ENCODE assay signal across 7 mouse cellular contexts in genomic region chrX:94121161-94121856, GRCm38 (mm10). TPM values are rescaled to one million over a fixed set of nuclear protein-coding genes. Genes with fewer than 3 reads are reported as not detected.
DNase-seq lines count a peak whose midpoint lies in the region; ATAC-seq and TF ChIP-seq lines count a peak whose summit lies in the region.

No protein-coding gene starts in this region.

- H3K79me3 ChIP-seq in C2C12 (ENCODE audit: low read depth) = peaks cover 56% of the 10 kb centered on the region

- peak overlapping the region; percentile 88 for H3K9ac ChIP-seq in midbrain, embryonic 12.5 days (replicated peaks)

- no peak for ATAC-seq in midbrain, embryonic 12.5 days (ENCODE audit: low FRiP score, low read depth)

- peak overlapping the region; percentile 65 for H3ac ChIP-seq in C2C12 (ENCODE audit: control insufficient read depth, insufficient read length, low read depth)

- peaks cover 58% of the 10 kb centered on the region for H3K79me2 ChIP-seq in C2C12 (ENCODE audit: control insufficient read depth, insufficient read depth)

- peak overlapping the region; percentile 99 for H3K27ac ChIP-seq in midbrain, embryonic 12.5 days (replicated peaks)
- peak overlapping the region; percentile 97 for H3K27ac ChIP-seq in testis, adult 2 months (ENCODE audit: control insufficient read depth, insufficient read depth, low read depth, low read length)

- intact Hi-C loops in heart, postnatal 10 days (cut with DNase I) = no loop called here

- TF ChIP-seq POLR2A in testis, adult 2 months (IDR thresholded peaks at IDR 0.05; ENCODE audit: control insufficient read depth, low read depth, low read length) = no peak

- WGBS in midbrain, embryonic 12.5 days = 23% methylated on average over 24 of the region's 24 CpGs

- DNase-seq in ES-CJ7 (ENCODE audit: low read depth, low spot score) = peak; percentile 27
- DNase-seq in embryo, embryonic 10.5 days (ENCODE audit: low spot score) = peak; percentile 17
- DNase-seq in heart, postnatal 10 days = peak; percentile 26 to 27
- peak; percentile 4 to 30 for DNase-seq in kidney, postnatal 36 days

- H3K9me3 ChIP-seq in midbrain, embryonic 12.5 days = no peaks in the 10 kb centered on the region

- H3K4me1 ChIP-seq in midbrain, embryonic 12.5 days = peaks cover 4% of the 10 kb centered on the region; the same call in 1 of the 2 replicates
- H3K4me1 ChIP-seq in testis, adult 2 months (ENCODE audit: control insufficient read depth, insufficient read depth, low read length) = no peaks in the 10 kb centered on the region; the same call in 1 of the 2 replicates

- no peak for TF ChIP-seq CTCF in C2C12 (IDR thresholded peaks at IDR 0.05; ENCODE audit: control insufficient read depth, insufficient read depth, insufficient read length)
- TF ChIP-seq CTCF in testis, adult 2 months (IDR thresholded peaks at IDR 0.05; ENCODE audit: control insufficient read depth, insufficient read depth, insufficient replicate concordance, low read depth, low read length) = no peak

- peak overlapping the region; percentile 67 for H3K4me2 ChIP-seq in midbrain, embryonic 12.5 days (replicated peaks)

- peak overlapping the region; percentile 52 for H3K4me3 ChIP-seq in C2C12 (ENCODE audit: insufficient read depth, poor library complexity, severe bottlenecking)
- H3K4me3 ChIP-seq in midbrain, embryonic 12.5 days = peak overlapping the region; percentile 66
- peak overlapping the region; percentile 92 for H3K4me3 ChIP-seq in testis, adult 2 months (ENCODE audit: control insufficient read depth, low read depth, low read length)

- no peaks in the 10 kb centered on the region for H3K27me3 ChIP-seq in C2C12 (ENCODE audit: control insufficient read depth, insufficient read depth, insufficient read length)
- H3K27me3 ChIP-seq in midbrain, embryonic 12.5 days = peaks cover 50% of the 10 kb centered on the region
- H3K27me3 ChIP-seq in testis, adult 2 months (ENCODE audit: control insufficient read depth, insufficient read depth, low read length) = no peaks in the 10 kb centered on the region

- no peaks in the 10 kb centered on the region for H3K36me3 ChIP-seq in C2C12 (ENCODE audit: control insufficient read depth, insufficient read depth)
- H3K36me3 ChIP-seq in midbrain, embryonic 12.5 days = no peaks in the 10 kb centered on the region
- no peaks in the 10 kb centered on the region for H3K36me3 ChIP-seq in testis, adult 2 months (ENCODE audit: control insufficient read depth, insufficient read depth, low read length)

TF ChIP-seq in C2C12, 6 proteins besides CTCF, POLR2A, EP300 and RAD21:
- TF ChIP-seq MYOD1 (IDR thresholded peaks at IDR 0.05; ENCODE audit: control insufficient read depth, insufficient read length, low read depth) = no peak
- TF ChIP-seq MYOG (IDR thresholded peaks at IDR 0.05; ENCODE audit: control insufficient read depth, extremely low read depth, insufficient read length) = no peak
- no peak for TF ChIP-seq MAX (IDR thresholded peaks at IDR 0.05)
- TF ChIP-seq USF1 (IDR thresholded peaks at IDR 0.05; ENCODE audit: low read depth) = no peak
- no peak for TF ChIP-seq CEBPB (IDR thresholded peaks at IDR 0.05; ENCODE audit: low read depth)
- TF ChIP-seq FOSL1 (IDR thresholded peaks at IDR 0.05; ENCODE audit: insufficient read depth, low read length, poor library complexity, severe bottlenecking) = no peak

RNA-seq across cellular contexts. Expression of gene Zfx, which starts 2.2 kb away (rescaled TPM):
- 5.3 TPM for polyA plus RNA-seq in C2C12 (2012; fragmentation: generic; extraction: Trizol)
- total RNA-seq in heart, postnatal 10 days (2021) = 10 to 100 TPM; 29.0 to 33.3 TPM
- polyA plus RNA-seq in midbrain, embryonic 12.5 days (2016; fragmentation: Nextera tagmentation; extraction: Ambion mirVana) = 32.8 and 33.1 TPM in 2 replicates
- polyA plus RNA-seq in testis, adult 2 months (2012; rRNA removed) = 2.0 and 4.1 TPM in 2 replicates
